Mouse (Mus musculus): ENCODE measurements around the gene Tmem63c.
A peak's percentile ranks its signal among the peaks of the same experiment; 100 is the strongest.

Gene Tmem63c

DNA sequence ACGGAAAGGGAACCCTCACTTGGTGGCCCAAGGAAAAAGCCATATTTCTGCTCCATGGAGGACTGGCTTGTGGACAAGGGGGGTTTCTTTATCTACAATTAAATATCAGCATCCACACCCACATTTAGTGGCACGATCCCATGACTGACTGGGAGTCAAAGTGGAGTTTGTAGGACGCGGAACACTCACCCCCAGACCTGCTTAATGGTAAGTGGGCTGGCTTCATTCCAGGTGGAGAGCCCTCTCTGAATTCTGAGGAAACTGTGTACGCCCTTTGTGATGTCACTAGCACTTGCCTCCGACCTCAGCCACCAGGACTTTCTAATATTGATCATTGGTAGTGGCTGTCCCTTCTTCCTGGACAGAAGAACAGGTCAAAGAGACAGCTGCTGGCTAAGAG is at the start of gene Tmem63c:
TSS of gene Tmem63c (plus strand) at position 301 of the 400 bp plus-strand sequence.
- no peak for DNase-seq (ENCODE audit: low read depth, low spot score)

GRCm38 (mm10) chr12:86973216-86973615 is 47.9 kb upstream of the Tmem63c start:
- DNase-seq (ENCODE audit: low read depth, low spot score), result no peak

GRCm38 (mm10) chr12:86973706-86974105 is 47.4 kb upstream of the Tmem63c start:
- no peak for DNase-seq (ENCODE audit: low read depth, low spot score)

DNA sequence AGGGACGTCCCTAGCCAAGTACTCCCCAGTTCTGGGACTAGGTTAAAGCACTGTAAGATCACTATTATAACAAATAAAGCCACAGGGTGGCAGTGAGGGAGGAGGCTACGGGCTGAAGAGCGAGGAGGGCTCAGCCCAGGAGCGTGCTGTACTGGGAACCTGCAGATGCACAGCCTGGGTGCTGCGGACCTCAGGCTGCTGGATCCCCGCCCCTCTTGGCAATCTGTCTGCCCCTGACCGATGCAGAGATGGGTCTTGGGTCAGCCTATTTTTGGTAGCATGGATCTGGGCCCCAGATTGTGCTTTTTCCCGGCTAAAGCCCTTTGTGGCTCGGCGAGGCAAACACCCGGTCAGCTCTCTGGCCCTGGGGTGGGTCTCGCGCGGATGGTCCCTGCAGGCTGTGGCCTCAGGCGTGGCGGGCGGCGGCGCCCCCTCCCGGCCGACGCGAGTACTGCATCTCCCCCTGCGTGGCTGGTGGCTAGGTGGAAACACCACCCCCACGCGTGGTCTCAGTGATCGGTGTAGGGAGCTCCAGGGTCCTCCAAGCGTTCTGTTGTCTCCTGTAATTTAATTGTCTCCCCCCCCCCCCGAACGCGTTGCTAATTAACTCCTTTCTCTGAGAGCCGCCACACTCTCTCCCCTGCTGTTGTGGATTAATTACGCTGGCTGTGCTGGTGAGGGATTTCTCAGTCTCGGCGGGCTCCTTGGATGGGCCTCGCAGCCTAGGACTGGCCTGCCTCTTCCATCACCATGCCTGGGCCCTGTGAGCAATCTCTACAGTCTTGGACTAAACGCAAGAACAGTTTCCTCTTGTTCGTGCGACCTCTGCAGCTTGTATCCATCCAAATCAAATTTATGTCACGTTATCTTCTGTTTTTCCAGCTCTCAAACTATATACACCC is 46.5 kb upstream of the Tmem63c start:
- peak; percentile 38 for DNase-seq (ENCODE audit: low read depth, low spot score)

DNA sequence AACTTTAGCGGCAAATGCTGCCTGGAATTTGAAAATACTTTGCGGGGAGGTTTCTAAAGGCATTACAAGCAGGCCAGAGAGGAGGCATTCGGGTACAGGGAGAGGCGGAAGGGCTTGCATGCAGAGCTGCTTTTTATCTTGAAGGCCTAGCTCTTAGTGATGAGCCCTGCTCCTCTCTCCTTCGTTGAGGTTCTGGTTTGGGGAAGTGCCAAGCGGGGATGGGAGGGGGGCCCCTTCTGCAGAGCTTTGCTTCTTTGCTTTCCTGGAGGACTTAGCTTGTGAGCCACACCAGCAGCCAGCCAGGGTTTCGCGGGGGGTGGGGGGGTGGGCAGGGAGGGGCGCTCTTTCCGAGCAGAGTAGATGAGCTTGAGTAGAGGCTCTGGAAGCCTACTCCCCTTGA is 45.4 kb upstream of the Tmem63c start:
- no peak for DNase-seq (ENCODE audit: low read depth, low spot score)

GRCm38 (mm10) chr12:86976511-86977168 is 44.5 kb upstream of the Tmem63c start:
- no peak for DNase-seq (ENCODE audit: low read depth, low spot score)

DNA sequence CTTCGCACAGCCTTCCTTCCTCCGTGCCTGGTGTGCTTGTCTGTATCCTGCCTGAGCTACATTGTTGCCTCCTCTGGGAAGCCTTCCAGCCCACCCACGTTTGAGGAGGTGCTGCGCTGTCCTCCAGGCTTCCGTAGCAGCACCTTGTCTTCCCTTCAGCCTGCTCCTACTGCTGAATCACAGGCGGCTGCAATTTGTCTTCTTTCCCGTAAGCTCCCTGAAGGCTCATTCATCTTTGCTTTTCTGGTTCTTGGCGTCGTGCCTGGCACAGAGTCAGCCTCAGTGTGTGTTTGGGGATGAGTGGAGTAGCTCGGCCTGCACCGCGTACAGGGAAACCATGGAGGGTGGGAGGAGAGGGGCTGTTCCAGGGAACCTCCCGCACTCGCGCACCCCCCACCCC is 43.3 kb upstream of the Tmem63c start:
- DNase-seq (ENCODE audit: low read depth, low spot score), result no peak

DNA sequence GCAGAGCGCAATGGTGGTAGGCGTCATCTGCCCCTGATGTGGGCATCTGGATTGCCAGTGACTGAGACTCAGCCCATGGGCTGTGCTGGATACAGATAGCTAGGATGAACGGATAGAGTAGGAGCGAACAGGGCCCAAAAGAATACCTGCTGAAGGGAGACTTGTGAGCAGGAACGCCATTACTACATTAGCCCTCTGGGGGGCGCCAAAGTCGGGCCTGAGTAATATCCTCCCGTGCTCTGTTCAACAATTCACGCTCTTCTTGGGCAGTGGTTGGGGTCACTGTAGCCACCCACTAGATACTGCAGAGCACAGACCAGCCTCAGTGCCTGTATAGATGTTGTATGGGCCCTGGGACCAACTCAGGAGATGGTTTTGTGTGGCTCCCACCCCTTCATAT is 40.0 kb upstream of the Tmem63c start:
- no peak for DNase-seq (ENCODE audit: low read depth, low spot score)

DNA sequence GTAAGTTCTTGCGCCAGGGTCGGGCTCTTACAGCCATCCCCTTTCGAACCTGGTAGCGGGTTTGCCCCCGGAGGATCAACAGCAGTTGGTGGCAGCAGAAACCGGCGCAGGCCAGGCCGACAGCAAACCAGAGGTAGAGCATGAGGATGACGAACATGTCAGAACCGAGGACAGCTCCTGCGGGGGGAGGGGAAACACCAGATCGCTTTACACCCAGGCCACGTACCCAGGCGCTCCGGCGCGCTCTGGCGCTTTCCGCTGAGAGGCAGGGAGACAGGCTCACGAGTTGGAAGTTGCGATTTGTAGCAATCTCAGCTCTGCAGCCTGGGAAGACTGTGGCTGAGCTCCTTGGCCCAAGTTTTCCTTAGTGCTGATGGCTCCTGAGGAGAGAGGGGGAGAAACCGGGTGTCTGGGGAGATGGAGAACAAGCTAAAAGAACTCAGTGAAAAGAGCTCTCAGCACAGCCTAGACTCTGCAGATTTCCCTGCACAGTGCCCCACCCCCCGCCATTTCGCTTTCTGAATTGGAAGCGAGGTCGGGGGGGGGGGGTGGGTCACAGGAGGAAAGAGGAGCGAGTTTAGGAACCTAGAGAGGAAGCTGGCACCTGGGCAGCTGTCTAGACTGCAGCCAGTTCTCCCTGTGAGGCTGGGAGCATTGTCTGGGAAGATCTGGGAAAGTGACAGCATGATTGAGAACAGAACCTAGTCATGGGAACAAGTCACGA is 37.5 kb upstream of the Tmem63c start:
- peak; percentile 86 for DNase-seq (ENCODE audit: low read depth, low spot score)

DNA sequence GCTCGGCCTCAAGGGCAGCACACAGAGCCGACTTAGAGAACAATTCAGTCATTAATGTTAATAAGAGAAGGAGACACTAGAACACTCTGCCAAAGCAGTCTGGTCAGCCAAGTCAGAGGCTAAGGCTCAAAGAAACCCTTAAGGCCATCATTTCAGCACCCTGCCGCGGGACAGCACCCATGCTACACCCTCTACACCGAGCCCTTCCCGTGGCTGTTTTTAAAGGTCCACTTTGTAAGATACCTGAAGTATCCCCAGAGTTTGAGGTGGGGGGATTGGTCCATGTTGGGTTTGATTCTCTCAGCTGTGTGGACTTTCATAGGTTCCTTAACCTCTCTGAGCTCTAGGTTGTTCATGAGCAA is 37.0 kb upstream of the Tmem63c start:
- DNase-seq (ENCODE audit: low read depth, low spot score), result peak; percentile 62

DNA sequence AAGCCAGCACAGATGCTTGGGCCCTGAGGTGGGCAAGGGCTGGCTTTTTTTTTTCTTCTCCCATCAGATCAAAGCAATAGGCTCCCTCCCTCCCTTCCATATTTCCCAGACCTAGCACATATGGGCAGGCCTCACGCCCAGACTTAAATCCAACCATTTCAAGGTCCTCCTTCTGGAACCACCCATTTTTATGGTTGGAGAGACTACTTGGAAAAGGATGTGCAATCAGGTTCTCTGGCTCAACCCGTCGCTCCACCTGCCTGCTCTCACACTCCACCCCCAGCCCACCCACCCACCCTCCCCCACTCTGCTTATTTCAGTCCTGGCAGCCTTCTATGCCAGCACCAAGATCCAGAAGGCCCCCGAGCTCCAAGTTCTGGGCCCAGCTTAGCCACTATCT is 34.6 kb upstream of the Tmem63c start:
- DNase-seq (ENCODE audit: low read depth, low spot score), result no peak

- no peak for DNase-seq (ENCODE audit: low read depth, low spot score)
Measured at GRCm38 (mm10) chr12:86988227-86988626, 32.9 kb upstream of the Tmem63c start.

DNA sequence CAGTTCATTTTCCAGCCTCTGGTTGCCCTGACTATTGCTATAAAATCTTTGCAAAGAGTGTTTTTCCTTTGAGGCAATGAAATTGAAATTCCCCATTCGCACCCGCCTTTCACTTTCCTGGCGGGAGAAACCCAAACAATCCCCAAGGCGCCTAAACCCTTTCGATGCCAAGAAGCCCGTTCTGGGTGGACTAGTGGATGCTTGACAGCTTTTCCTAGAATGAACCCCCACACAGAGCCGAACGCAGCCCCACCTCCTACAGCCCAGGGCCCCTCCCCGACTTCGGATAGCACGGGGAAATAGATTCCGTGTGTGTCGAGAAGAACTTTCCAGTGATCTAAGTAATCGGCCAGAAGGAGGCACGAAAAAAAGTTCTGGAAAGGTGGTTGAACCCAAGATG is 31.8 kb upstream of the Tmem63c start:
- no peak for DNase-seq (ENCODE audit: low read depth, low spot score)

- DNase-seq (ENCODE audit: low read depth, low spot score), result peak; percentile 32
Measured at GRCm38 (mm10) chr12:86989890-86990754, 31.0 kb upstream of the Tmem63c start, which contains the start of gene Zdhhc22. Gene Zdhhc22 (minus strand): TSS chr12:86990430.

DNA sequence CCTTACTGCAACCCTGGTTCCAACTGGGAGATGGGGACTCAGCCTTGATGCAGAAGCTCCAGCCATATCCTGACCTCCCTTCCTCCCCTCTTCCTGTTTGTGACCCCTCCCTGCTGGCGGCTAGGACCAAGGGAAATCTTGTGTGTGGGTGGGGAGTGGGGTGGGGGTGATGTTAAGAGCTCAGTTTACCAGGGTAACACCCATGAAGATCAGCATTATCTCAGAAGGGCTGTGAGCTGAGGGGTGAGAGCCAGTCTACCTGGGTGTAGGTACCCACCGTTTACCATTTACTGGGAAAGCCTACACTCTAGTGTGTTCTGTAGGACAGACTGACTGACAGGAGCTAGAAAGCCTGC is 30.4 kb upstream of the Tmem63c start:
- no peak for DNase-seq (ENCODE audit: low read depth, low spot score)

- peak; percentile 34 for DNase-seq (ENCODE audit: low read depth, low spot score)
Measured at GRCm38 (mm10) chr12:86994166-86994565, 27.0 kb upstream of the Tmem63c start.

DNA sequence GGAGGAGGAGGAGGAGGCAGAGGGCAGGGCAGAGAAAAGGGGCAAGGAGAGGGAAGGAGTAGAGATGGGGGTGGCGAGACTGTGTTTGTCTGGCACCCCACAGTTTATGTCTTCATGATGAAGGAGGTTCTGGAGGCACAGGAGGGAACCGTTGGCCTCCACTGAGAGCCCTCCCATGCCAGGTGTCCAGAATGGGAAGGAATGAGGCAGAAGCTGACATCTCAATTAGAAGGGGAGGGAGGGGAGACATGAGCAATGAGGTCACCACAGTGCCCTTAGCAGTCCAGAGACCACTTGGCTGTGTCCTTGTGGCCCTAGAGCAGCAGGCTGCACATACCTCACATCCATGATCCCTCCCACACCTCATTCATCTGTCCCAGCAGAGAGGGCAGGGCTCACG is 26.4 kb upstream of the Tmem63c start:
- no peak for DNase-seq (ENCODE audit: low read depth, low spot score)

GRCm38 (mm10) chr12:86995931-86996330 is 25.2 kb upstream of the Tmem63c start:
- no peak for DNase-seq (ENCODE audit: low read depth, low spot score)

DNA sequence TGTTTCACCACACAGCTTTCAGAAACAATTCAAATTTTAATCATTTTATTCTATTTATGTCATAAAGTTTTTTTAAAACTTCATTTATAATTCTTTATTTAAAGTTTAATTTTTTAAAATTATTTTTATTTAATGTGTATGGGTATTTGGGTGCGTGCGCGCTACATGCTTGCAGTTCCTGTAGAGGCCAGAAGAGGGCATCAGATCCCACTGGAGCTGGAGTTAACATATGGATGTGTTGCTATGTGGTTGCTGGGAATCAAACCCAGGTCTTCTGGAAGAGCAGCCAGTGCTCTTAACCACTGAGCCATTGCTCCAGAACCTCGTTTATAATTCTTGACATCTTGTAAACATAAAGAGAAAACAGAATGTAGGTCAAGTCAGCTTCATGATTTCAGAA is 22.4 kb upstream of the Tmem63c start:
- no peak for DNase-seq (ENCODE audit: low read depth, low spot score)

DNA sequence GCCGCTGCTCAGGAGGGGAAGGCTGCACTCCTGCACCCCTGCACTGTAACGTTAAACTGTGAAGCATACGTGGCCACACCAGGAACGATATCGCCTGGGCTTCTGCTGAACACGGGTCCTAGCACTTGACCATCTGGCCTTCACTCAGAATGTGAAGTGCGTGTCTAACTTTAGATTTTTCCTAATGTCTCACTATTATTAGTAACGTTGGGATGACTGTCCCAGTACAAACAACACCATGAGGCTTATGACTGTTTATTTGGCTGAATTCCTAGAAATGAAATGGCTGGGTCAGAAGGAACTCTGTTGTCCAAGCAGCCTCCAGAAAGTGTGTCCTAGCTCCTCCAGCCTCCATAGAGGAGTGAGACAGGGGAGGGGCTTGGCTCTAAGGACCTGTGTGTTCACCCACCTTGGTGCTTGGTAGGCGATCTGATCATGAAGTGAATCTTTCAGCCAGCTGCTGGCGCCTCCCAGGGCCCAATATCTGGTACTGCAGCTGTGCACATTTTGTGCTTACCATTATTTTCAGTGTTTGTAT is 21.8 kb upstream of the Tmem63c start:
- DNase-seq (ENCODE audit: low read depth, low spot score), result no peak

DNA sequence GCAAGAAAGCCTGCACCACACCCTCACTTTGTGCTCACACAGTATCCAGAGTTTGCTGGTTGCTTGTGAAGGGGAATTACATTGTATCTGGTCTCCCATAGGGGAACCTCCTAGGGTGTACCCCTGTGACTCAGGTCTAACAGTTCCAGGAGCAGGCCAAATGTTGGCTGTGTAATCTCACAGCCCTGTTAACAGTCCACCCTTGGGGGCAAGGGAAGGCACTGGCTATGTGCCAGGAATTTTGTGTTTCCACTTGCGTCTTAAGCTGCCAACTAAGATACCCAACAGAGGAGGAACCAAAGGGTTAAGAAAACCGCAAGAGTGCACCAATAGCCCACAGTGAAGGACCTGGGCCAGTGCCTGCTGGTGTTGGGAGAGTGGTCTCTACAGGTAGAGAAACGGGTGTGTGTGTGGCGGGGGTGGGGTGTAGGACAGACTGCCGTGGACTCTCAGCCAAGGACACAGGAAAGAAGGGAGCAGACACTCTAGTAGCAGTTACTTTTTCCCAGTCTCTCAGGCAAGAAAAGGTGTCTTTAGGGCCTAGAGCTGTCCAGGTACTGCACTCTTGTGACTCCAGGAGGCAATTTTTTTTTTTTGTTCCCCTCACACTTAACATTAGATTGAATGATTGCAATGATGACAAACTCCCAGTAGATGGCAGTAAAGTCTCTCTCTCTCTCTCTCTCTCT is 20.8 kb upstream of the Tmem63c start:
- peak; percentile 67 for DNase-seq (ENCODE audit: low read depth, low spot score)
